Mouse (Mus musculus): ENCODE data around the gene 4930452B06Rik.
"Not testable (repeated sequence)": the region's sequence is repeated elsewhere in the genome, so short reads cannot be mapped to it uniquely, and the experiment has no call there.

Gene 4930452B06Rik

DNA sequence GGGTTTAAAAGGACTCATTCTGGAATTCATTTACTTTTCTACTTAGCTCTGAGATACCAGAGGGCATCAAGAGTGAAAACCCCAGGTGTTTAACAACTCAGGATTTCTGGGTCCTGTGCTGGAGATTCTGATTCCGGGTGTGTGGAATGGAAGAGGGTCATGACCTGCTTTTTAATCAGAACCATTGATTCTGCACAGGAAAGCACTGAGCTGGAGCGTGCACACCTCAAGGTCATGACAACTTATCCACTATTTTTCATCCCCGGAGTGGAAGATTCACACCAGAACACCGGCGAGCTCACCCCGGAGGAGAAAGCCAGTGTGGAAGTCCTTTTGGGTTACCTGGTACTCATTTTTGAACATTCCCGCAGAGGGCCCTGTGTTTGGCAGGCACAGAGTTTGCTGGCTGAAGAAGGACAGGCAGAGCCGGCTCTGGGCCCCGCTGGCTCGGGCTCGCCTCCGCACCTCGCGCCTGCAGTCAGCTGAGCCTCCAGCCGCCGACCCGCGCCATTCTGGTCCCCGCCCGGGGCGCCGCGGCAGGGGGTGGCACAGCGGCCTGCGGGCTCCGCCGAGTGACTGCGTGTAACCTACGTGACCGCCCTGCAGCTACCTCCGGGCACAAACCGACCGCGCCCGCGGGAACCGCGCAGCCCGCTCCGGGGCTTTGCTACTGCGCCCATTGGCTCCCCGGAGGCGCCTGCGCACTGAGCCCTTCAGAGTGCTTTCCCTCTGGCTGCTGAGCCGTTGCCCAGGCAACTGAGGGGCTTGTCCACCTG lies at the start of gene 4930452B06Rik:
Gene 4930452B06Rik, minus strand, starts transcription at position 605 of the 776 bp plus-strand sequence.
- DNase-seq: peak; percentile 69

GRCm38 (mm10) chr14:8712674-8713073 lies 46.6 kb upstream of the 4930452B06Rik start:
- no peak for DNase-seq

- DNase-seq: no peak
Observed at GRCm38 (mm10) chr14:8689451-8689850, 23.4 kb upstream of the 4930452B06Rik start.

DNA sequence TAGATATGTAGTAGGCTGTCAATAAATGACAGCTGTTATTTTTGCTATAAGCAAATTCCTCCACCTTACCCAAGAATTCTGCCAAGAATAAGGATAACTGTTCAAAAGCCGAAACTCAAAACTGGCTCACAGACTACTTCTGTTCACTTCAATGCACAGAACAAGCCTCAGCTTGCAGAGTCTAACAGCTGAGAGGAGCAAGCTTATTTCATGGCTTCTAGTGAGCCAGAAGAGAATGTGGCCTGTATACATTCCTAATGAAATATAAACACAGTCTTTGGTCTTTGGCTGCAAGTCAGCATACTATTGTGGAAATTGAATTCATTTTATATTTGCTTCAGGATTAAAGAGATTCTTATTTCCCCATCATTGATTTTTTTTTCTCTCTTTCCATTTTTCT lies 22.4 kb upstream of the 4930452B06Rik start:
- no peak for DNase-seq

- DNase-seq: no peak
Observed at GRCm38 (mm10) chr14:8686185-8686584, 20.1 kb upstream of the 4930452B06Rik start.

- no peak for DNase-seq
Observed at GRCm38 (mm10) chr14:8679896-8680295, 13.9 kb upstream of the 4930452B06Rik start.

DNA sequence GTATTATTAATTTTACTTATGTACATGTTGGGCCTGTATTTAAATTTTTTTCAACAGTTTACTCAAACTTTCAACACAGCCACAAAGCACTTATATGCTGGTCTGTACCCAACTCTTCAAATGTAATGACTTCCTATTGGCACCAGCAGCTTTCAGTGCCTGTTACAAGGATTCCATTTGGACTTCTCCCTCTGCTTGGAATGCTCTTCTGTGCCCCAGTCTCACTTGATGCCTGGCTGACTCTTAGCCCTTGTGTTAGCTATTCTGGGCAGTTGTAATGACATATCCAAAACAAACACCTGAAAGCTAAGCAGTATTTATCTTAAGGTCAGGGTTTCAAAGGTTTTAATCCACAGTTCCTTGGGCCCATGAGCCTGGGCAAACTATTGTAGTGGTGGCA lies 5.7 kb downstream of the 4930452B06Rik start:
- DNase-seq: no peak

GRCm38 (mm10) chr14:8641650-8642279 lies 24.3 kb downstream of the 4930452B06Rik start:
- DNase-seq: no peak

GRCm38 (mm10) chr14:8632211-8632610 lies 33.8 kb downstream of the 4930452B06Rik start:
- no peak for DNase-seq

GRCm38 (mm10) chr14:8628406-8628805 lies 37.6 kb downstream of the 4930452B06Rik start:
- DNase-seq: no peak

DNA sequence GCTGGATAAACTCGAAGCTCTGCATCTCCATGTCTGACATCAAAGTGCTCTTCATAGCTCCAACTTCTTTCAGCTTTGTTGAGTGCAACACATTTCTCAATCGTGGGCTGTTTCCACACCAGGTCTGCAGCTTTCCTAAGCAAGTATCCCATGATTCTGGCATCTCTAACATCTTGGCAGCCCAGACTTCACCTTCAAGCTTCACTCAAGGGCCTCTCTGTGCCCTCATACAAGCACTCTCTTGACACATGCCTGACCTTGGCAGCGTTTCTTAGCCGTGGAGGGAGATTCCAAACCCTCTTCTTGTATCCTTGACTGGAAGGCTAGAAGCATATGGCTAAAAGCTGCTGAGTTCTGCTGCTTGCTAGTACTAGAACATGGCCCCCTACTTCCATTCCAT lies 38.6 kb downstream of the 4930452B06Rik start:
- no peak for DNase-seq

DNA sequence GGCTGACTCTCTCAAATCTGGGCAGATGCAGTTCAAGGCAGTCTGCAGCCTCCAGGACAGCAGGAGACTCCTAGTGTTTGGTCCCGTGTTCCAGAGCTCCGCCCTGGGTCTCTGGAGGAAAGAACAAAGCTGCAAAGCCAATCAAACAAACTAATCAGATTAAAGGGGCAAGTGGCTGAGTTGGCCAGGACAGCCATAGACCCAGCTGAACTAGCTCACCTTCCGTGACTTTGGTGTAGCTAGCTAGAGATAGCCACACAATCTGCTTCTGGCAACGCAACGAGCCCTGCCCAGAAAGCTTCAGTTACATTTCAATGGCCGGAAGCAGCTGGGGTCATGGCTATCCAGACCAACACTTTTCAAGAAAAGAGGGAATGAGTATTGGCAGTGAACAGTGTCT lies 44.9 kb downstream of the 4930452B06Rik start:
- DNase-seq: no peak

GRCm38 (mm10) chr14:8620580-8620979 lies 45.5 kb downstream of the 4930452B06Rik start:
- DNase-seq: no peak

DNA sequence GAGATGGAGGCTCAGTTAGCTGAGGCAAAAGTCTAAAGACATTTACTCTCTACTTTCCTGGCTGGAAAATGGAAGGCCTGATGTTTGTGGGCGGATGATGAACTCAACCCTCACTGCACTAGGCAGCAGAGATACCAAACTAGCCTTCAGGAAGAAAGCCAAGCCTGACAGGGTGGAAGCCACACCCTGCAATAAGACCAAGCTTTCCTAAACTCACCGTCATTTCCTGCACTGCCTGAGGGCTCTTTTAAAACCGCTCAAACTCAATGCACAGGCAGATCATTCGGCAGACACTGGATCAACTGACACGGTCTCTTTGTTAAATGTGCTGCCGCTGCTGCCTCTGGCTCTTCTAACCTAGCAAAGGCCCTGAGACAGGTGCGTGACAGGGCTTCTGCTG lies 50.4 kb downstream of the 4930452B06Rik start:
- no peak for DNase-seq

DNA sequence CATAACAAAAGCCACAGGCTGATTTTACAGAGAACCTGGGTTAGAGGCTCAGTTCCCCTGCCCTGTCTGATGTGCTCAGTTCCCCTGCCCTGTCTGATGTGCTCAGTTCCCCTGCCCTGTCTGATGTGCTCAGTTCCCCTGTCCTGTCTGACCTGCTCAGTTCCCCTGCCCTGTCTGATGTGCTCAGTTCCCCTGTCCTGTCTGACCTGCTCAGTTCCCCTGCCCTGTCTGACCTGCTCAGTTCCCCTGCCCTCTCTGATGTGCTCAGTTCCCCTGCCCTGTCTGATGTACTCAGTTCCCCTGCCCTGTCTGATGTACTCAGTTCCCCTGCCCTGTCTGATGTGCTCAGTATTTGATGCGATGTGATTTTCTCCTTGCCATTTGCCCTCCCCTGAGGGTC lies 51.6 kb downstream of the 4930452B06Rik start:
- not testable (repeated sequence) for DNase-seq

GRCm38 (mm10) chr14:8612080-8612479 lies 54.0 kb downstream of the 4930452B06Rik start:
- DNase-seq: no peak

DNA sequence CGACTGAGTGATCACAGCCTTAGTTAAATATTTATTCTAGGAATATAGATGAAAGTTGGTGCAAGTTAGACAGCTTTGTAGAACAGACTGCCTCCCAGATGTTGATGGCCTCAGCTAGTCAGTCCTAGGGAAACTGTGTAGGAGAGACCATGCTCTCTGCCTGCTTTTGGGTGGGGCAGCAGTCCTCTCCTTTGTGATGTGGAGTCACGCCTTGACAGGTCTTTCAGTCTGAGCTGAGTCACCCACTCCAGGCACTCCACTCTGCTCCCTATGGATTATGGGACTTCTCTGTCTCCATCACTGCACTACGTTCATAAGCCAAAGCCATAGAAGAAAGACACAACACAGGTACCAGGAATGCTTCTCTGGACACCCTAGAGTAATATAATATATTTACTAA lies 55.9 kb downstream of the 4930452B06Rik start:
- DNase-seq: no peak

DNA sequence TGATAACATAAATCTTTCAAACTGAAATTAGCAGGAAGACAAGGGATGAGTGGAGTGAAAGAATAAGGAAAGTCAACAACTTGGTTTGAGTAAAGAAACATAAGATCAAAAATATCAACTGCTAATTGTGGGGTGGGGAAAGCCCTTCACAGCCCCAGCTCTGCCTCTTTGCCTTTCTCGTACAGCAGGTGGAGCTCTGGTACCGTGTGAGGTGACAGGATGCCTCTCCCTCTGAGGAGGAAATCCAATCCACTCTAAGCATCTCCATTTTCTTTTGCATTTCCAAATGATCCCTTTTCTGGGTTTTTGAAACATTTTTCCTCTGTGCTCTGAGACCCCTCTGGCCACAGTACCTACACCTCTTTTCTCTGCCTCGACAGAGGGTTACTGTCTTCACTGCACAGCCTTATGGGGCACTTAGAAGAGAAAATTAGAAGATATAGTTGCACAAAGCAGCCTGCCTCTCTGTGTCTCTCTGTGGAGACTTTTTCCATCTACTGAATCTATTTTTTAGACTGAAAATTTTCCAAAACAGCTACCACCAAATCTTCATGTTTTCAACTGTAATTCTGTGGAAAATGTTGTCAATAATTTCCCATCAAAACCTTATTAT lies 57.4 kb downstream of the 4930452B06Rik start:
- peak; percentile 37 for DNase-seq

DNA sequence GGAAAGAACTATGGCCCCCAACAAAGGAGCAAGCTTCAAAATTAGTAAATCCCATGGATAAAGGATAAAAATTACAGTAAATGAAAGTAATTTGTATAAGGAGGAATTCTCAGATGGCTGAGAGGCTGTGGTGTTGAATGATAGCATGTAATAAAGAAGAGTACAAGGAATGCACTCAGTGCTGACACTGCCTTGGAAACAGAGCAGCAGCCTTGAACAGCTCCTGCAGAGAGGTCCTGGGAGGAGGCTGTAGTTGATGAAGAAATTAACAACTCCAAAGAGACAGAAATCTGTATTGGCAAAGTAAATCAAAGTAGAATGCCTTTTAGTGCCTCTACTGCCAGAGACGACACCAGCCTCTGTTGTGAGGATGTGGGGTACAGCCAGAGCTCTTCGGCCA lies 61.1 kb downstream of the 4930452B06Rik start:
- no peak for DNase-seq

DNA sequence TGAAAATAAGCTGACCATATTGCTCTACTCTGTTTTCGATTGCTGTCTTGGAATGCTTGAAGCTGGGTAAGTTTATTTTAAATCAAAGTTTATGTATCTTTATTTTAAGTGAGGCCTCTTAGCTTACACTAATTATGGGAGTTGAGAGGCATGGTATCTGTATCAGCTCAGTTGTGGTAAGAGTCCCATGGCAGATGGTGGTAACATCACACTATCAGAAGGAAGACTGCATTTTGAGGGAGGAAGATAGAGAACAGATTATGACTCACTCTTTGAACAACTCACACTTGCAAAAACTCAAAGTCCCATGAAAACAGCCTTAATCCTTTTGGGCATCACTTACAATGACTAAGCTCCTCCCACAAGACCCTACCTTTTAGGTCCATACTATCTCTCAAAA lies 81.0 kb downstream of the 4930452B06Rik start:
- DNase-seq: no peak

- DNase-seq: not testable (repeated sequence)
Observed at GRCm38 (mm10) chr14:8551006-8551405, 115.0 kb downstream of the 4930452B06Rik start.

- DNase-seq: no peak
Observed at GRCm38 (mm10) chr14:8549108-8549507, 116.9 kb downstream of the 4930452B06Rik start.

DNA sequence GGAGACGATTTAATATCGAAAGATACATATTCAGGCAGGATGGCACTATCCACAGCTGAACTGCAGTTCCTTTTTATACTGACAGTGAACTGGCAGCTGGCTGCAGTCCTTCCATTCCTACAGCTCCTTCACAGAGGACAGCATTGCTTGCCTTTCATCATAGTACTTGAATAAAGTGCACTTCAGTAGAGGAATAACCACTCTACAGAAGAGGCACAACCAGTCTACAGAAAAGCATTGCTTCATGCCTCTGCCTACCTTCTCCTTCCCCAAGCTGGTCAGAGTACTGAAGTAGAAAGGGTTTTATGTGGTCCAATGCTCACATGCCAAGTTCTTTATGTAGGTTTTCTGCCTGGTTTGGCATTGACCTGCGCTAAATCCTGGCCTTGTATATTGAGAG lies 130.0 kb downstream of the 4930452B06Rik start:
- no peak for DNase-seq

DNA sequence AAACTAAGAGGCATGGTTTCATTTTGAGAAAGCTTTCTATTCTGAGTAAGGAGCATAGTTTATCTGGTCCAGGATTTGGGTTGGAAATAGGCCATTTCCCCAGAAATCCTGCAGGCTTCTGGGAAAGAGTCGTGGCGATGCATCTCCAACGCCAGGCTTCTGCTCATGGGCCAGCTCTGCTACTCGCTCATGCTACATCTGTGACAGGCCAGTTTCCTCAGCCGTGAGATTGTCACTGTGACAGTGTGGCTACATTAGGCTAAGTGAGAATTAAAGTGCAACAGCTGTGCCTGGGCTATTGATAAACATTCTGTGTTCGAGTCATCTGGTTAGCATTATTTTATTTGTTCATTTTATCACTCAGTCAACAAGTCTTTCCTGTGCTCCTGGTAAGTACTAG lies 140.8 kb downstream of the 4930452B06Rik start:
- DNase-seq: no peak
